Comparison of ENCODE assay signal across 8 mouse cellular contexts in the genomic region with DNA sequence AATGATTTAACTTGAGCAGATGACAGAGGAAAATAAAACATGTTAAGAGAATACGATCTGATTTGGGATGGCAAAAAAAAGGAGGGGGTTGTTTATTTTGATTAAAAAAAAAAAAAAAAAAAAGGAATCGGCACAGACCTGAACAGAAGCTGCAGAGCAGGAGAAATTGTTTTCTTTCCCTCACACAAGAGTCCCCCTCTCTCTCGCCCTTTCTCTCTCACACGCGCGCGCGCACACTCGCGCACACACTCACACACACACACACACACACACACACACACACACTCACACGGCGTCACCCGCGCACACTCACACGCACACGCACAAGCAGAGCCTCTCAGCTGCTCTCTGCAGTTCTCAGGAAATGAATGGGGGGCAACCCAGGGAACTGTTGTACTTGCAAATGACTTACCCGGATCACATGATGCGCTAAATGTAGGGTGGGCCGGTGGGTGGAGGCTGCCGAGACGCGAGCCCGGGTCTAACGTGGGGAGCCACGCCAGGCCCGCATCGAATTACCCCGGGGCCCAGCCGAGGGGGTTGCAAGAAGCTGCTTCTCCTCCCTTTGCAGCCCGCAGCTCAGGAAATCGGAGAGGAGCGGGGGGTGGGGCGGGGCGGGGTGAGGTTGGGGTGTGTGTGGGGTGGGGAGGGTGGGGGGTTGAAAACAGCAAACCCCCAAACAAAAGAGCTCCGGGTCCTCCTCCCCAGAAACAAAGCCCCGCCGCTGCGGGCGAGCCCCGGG. TPM values are rescaled to one million over a fixed set of nuclear protein-coding genes. Genes with fewer than 3 reads are reported as not detected.
DNase-seq lines count a peak whose midpoint lies in the region; ATAC-seq and TF ChIP-seq lines count a peak whose summit lies in the region.

A gene (minus strand): TSS at position 561 of the 742 bp plus-strand sequence.

- under 1% methylated on average over 32 of the region's 40 CpGs for whole genome bisulfite sequencing in hindbrain, postnatal 0 days

- TF ChIP-seq CTCF in hindbrain, postnatal 0 days (IDR thresholded peaks at IDR 0.05; ENCODE audit: low read depth): peak; percentile 26; the same call in 1 of the 2 replicates
- TF ChIP-seq CTCF in left cerebral cortex, adult 2 months (IDR thresholded peaks at IDR 0.05): no peak

- peak; percentile 99 for DNase-seq in R1 (ENCODE audit: low read depth, low spot score)
- DNase-seq in cerebellum, postnatal 36 days: peak; percentile 62 to 71
- DNase-seq in gastrocnemius, adult 8-10 months (ENCODE audit: low spot score in 2 of 2): peak; percentile 68 to 85
- peak; percentile 88 for DNase-seq in hindbrain, postnatal 0 days (ENCODE audit: low spot score)
- peak; percentile 76 to 85 for DNase-seq in left cerebral cortex, adult 2 months (ENCODE audit: extremely low spot score in 1 of 2, low spot score in 2 of 2)
- peak; percentile 73 to 88 for DNase-seq in lung, postnatal 4 days
- DNase-seq in right cerebral cortex, adult 18-20 months: peak; percentile 87
- DNase-seq in urinary bladder, adult 2 months (ENCODE audit: low spot score): peak; percentile 27

- peak within 1 kb of the TSS; percentile 99 for H3K4me2 ChIP-seq in hindbrain, postnatal 0 days (ENCODE audit: low read depth, low read length)

- no peaks in the 10 kb centered on the region for H3K4me1 ChIP-seq in hindbrain, postnatal 0 days (ENCODE audit: insufficient read depth, low read length)

- H3K36me3 ChIP-seq in hindbrain, postnatal 0 days (ENCODE audit: insufficient read depth, low read length): no peaks in the 10 kb centered on the region

- H3K9ac ChIP-seq in hindbrain, postnatal 0 days (replicated peaks; ENCODE audit: low read length): peak within 1 kb of the TSS; percentile 84

- H3K4me3 ChIP-seq in hindbrain, postnatal 0 days (ENCODE audit: low read length): peak within 1 kb of the TSS; percentile 60
- H3K4me3 ChIP-seq in left cerebral cortex, adult 2 months: peak within 1 kb of the TSS; percentile 72

- peak; percentile 85 for ATAC-seq in hindbrain, postnatal 0 days

- intact Hi-C loops in left cerebral cortex, adult 2 months (cut with DNase I): loop anchor here (1.0 to 5.0 kb wide), 4 partner anchors 73 to 342 kb away; no protein-coding TSS in a partner anchor

- no peaks in the 10 kb centered on the region for H3K27me3 ChIP-seq in hindbrain, postnatal 0 days (ENCODE audit: insufficient read depth, low read length)

- H3K27ac ChIP-seq in hindbrain, postnatal 0 days: peak within 1 kb of the TSS; percentile 96
- peak within 1 kb of the TSS; percentile 95 for H3K27ac ChIP-seq in left cerebral cortex, adult 2 months

- no peaks in the 10 kb centered on the region for H3K9me3 ChIP-seq in hindbrain, postnatal 0 days (ENCODE audit: low read length)

RNA-seq across cellular contexts. Expression of the gene that starts here (rescaled TPM):
- 10 to 100 TPM in 3 of 4 experiments, 1 to 10 TPM in 1; 9.4 to 13.8 (median 12.7) TPM for total RNA-seq in gastrocnemius, adult 8-10 months (2022)
- 43.2 TPM in 2 replicates for total RNA-seq in hindbrain, postnatal 0 days (2014; rRNA removed)
- polyA plus RNA-seq in hindbrain, postnatal 0 days (2015; fragmentation: Nextera tagmentation; extraction: Ambion mirVana): 19.5 and 21.1 TPM in 2 replicates
- 10 to 100 TPM; 53.6 to 55.7 TPM for total RNA-seq in left cerebral cortex, adult 2 months (2021)
- polyA plus RNA-seq in urinary bladder, adult 2 months (2012; rRNA removed): 1.6 and 2.6 TPM in 2 replicates

Comparison
In these comparisons a context has a peak if more than half of its experiments do, and no peak if none do; other contexts are left out.
1. Peak in every context shown above with its lines: DNase-seq, ATAC-seq, H3K4me3 ChIP-seq and H3K27ac ChIP-seq.
2. DNase-seq: peak in every context shown above with its lines; median percentile 99 in R1; 88 in hindbrain, postnatal 0 days; 87 in right cerebral cortex, adult 18-20 months; 80 in left cerebral cortex, adult 2 months; 80 in lung, postnatal 4 days; 76 in gastrocnemius, adult 8-10 months; 66 in cerebellum, postnatal 36 days; 27 in urinary bladder, adult 2 months.